Mouse (Mus musculus): ENCODE data around the gene Meis1.

Meis1 gene

GRCm38 (mm10) chr11:19018489-19019203, at the start of gene Meis1:
TSS of gene Meis1 (minus strand) at chr11:19018985.
- DNase-seq (ENCODE audit: low spot score in 2 of 2), result peak; percentile 73

- no peak for DNase-seq (ENCODE audit: low spot score in 2 of 2)
These were observed 48.5 kb upstream of the Meis1 start for GRCm38 (mm10) chr11:19067334-19067733.

GRCm38 (mm10) chr11:19049276-19049675, 30.5 kb upstream of the Meis1 start:
- no peak for DNase-seq (ENCODE audit: low spot score in 2 of 2)

- no peak for DNase-seq (ENCODE audit: low spot score in 2 of 2)
These were observed 17.9 kb upstream of the Meis1 start for GRCm38 (mm10) chr11:19036595-19037166.

- no peak for DNase-seq (ENCODE audit: low spot score in 2 of 2)
These were observed 8.1 kb upstream of the Meis1 start for GRCm38 (mm10) chr11:19026581-19027561.

GRCm38 (mm10) chr11:19025976-19026520, 7.3 kb upstream of the Meis1 start:
- DNase-seq (ENCODE audit: low spot score in 2 of 2), result no peak

GRCm38 (mm10) chr11:19024496-19025265, 5.9 kb upstream of the Meis1 start:
- no peak for DNase-seq (ENCODE audit: low spot score in 2 of 2)

GRCm38 (mm10) chr11:19023356-19023755, 4.6 kb upstream of the Meis1 start:
- DNase-seq (ENCODE audit: low spot score in 2 of 2), result no peak

GRCm38 (mm10) chr11:19022576-19022975, 3.8 kb upstream of the Meis1 start:
- DNase-seq (ENCODE audit: low spot score in 2 of 2), result no peak

- no peak for DNase-seq (ENCODE audit: low spot score in 2 of 2)
These were observed 2.3 kb upstream of the Meis1 start for GRCm38 (mm10) chr11:19020951-19021710.

GRCm38 (mm10) chr11:19020371-19020824, 1.6 kb upstream of the Meis1 start:
- DNase-seq (ENCODE audit: low spot score in 2 of 2), result peak; percentile 87 to 88

GRCm38 (mm10) chr11:19019204-19020171, 703 bp upstream of the Meis1 start:
- DNase-seq (ENCODE audit: low spot score in 2 of 2), result no peak

- no peak for DNase-seq (ENCODE audit: low spot score in 2 of 2)
These were observed 919 bp downstream of the Meis1 start for GRCm38 (mm10) chr11:19017719-19018413.

GRCm38 (mm10) chr11:19017262-19017661, 1.5 kb downstream of the Meis1 start:
- DNase-seq (ENCODE audit: low spot score in 2 of 2), result no peak

- no peak for DNase-seq (ENCODE audit: low spot score in 2 of 2)
These were observed 2.1 kb downstream of the Meis1 start for GRCm38 (mm10) chr11:19016481-19017220.

GRCm38 (mm10) chr11:19015731-19016461, 2.9 kb downstream of the Meis1 start:
- no peak for DNase-seq (ENCODE audit: low spot score in 2 of 2)

GRCm38 (mm10) chr11:19015381-19015730, 3.4 kb downstream of the Meis1 start:
- DNase-seq (ENCODE audit: low spot score in 2 of 2), result no peak
